Mouse (Mus musculus): Measurements from ENCODE around the gene Pafah1b2. TPM values are rescaled to one million over a fixed set of nuclear protein-coding genes. Genes with fewer than 3 reads are reported as not detected.

The Pafah1b2 gene
- polyA plus RNA-seq (2017; shearing (Covaris generic)) = 10 to 100 TPM; 58.6 to 75.2 (median 67.0) TPM

DNA sequence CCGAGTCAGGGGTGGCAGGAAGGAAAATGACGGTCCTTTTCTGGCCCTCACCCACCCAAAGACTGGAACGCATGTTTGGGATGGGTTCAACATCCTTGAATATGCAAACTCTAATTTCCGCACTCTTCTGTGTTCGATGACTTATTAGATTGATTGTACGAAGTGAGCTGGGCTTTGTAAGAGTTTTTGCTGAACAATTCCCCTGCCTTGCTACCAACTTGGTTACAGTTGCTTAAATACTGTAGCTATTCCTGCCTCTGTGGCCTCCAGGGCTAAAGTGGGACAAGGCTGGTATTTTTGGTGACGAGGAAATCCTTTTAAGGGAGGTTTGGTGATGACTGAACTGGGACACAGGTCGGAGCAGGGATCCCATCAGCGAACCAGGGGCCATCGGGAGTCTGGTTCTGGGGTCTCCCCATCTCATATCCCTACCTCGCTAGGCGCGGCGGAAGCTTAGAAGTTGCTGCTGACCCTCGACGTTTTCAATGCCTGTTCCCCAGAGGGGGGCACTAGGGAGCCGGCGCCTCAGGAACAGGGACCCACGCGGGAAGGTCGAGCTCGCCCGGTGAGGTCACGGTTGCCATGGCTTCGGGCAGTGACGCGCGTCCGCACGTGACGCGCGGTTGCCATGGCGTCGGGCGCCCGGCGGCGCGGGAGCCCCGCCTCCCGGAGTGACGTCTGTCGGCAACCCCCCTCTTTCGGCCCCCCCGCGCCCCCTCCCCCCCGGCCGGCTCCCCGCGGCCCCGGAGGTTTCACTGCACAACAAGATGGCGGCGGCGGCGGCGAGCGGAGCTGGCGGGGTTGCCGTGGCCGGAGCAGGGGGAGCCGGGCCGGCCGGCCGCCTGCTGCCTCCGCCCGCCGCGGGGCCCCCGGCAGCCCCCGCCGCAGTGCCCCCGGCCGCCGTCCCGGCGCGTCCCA is at the start of gene Pafah1b2, which contains the start of gene Sik3:
Gene Pafah1b2 (minus strand): TSS at position 600 of the 918 bp plus-strand sequence.
Gene Sik3 (plus strand): TSS at position 730 of the 918 bp plus-strand sequence.
- peak; percentile 79 for ATAC-seq

DNA sequence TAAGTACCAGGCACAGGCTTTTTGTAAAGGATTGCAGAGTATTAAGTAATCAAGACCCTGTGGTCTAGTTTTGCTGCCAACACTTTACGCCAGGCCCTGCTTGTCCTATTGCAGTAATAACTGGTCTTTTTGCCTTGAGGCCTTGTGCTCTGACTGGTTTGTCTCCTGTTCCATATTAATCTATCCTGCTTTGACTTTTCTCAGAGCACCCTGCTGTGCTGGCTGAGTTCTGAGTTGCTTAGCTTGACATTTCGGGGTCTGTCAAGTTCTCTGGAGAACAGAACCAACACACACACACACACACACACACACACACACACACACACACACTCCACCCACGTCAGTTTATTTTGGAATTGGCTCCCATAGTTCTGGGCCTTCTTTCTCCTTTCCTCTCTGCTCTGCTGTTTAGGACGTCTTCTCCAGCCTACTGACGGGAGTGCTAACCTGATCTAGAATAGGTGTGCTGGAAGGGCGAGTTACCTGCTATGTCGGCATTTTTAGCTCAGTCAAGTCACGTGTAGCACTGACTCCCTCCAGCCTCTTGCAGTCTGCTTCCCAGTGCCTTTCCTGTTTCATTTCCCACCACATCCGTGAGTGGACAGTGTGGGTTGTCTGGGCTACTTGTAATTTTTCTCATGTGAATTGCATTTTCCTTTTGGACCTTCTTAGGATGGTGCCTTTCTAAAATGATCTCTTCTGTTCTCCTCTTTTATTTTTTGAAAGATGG is 49.4 kb upstream of the Pafah1b2 start:
- no peak for ATAC-seq

DNA sequence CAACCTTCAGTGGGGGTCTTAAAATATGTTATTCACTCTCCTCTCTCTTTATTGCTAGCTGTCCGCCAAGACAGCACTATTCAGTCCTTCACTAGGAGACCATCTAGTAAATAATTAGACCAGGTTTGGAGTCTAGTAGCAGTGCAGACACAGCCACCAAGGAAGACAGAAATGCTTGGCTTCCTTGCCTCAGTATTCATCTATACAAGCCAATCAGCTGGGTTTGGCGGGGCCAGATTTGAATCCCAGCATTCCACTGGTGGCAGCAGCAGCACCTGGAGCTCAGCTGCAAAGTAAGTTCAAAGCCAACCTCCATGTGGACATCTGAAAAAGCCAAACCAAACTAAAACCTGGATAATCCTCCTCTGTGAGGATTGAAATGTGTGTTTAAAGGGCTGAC is 47.8 kb upstream of the Pafah1b2 start:
- no peak for ATAC-seq

DNA sequence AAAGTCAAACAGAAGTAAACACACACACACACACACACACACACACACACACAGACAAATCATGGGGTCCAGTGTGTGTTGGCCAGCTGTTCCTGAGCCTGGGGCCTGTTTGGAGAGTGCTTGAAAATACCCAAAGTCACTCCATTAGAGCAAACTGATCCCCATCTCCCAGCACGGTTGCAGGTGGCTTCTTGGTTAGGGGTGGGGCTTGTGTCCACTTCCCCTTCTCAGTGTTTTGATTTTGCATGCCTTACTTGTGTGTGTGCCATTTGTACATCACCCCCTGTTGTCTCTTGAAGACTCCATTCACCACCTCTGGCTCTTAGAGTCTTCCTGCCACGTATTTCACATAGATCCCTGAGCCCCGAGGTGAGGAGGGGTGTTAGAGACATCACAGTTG is 45.6 kb upstream of the Pafah1b2 start:
- no peak for ATAC-seq

DNA sequence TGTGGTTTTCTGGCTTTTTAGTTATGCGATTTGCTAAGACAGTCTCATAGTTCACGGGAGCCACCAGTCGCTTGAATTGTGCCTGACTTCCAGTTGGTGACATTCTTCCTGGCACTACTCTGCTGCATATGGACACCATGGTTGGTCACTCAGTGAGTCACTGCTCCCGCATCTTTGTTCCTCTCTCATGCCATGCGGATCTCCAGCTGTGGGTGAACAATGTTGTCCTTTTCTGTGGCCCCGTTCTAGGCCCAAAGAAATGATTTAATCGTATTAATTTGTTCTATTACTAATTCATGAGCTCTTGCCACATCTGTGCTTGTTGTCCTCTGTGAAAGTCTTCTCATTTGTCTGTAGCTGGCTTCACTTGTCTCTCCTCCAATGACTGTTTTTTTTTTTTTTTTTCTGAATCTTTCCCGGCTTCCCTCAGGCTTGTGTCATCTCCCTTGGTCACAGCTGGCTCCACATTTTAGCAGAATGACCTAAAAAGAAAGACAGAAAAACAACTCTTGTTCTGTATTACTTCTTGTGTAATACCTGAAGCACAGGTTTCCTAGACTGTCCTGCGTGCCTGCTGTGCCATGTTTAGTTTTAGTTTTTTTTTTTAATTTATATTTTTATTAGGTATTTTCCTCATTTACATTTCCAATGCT is 40.6 kb upstream of the Pafah1b2 start:
- ATAC-seq = no peak

DNA sequence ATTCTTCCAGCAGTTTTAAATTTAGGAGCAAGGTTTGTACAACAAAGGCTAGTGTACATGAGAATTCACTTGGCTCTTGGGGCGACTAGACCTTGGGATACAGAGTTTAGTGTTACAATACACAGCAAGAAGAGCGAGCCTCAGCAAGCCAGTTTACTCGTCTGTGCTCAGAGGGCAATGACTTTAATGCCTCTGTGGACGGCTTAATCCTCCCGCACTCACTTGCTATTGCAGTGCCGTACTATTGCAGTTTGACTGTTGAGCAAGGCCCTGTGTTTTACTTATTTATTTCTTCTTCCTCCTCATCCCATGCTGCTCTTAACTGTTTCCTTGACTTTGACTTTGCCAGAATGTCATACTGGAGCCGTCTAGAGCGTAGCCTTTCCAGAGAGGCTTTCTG is 37.7 kb upstream of the Pafah1b2 start:
- no peak for ATAC-seq

DNA sequence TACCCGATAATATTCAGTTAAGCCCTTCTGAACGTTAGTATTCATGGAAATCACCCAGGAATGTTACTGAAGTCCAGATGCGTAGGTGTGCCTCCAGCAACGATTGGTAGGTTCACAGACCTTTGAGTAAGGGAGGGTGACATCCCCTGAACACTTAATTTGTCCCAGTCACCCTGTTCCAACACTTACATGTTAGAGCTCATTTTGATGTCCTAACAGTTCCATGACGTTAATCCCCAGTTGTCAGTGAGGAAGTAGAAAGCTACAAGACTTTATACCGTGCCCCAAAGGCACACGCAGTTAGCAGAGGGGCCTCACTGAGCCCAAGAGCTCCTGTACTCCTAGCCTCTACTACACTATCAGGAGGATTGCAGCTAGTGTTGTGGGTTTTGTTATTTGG is 37.0 kb upstream of the Pafah1b2 start:
- ATAC-seq = no peak

DNA sequence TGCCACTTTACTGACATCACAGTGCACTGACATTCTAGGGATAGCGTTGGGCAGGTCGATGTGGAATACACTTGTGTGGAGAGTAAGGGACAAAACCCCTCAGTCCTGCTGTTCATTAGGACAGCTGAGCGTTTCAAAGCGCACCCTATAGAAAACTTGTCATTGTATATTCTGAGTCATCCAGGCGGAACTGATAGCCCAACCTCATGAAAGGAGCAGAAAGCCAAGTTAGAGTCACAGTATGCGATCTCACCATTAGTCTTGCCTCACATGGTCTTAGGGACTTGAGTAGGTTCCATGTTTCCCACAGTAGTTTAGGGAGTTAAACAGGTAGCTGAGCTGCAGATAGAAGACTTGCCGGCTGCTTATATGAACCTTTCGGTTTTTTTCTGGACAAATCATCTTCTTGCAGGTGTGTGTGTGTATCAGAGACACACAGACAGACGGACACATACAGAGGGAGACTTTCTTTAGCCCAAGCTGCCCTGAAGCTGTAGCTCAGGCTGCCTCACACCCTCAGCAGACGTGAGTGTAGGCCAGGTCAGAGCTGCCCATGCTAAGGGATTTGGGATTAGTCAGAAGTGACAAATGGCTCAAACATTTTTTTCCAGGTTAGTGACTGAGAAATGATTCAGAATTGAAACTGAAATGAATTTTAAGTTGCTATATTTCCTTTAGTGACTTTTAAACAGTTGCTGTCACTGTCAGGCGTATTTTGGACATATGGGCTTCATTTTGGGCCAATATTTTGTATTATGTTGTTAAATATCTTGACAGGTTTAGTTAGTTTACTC is 34.4 kb upstream of the Pafah1b2 start:
- peak; percentile 54 for ATAC-seq

DNA sequence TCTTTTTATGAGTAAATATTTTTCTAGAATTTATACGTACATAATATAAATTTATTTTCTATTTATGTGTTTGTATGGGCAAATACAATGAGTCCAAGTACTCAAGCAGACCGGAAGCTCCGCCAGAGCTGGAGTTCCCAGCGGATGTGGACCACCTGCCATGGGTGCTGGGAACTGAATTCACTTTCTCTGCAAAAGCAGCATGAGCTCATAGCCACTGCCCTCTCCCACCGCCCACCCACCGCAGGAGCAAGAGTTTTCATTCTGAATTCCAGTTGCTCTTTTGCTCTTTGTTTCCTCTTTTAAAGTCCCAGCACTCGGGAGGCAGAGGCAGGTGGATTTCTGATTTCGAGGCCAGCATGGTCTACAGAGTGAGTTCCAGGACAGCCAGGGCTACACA is 31.1 kb upstream of the Pafah1b2 start:
- ATAC-seq = no peak

DNA sequence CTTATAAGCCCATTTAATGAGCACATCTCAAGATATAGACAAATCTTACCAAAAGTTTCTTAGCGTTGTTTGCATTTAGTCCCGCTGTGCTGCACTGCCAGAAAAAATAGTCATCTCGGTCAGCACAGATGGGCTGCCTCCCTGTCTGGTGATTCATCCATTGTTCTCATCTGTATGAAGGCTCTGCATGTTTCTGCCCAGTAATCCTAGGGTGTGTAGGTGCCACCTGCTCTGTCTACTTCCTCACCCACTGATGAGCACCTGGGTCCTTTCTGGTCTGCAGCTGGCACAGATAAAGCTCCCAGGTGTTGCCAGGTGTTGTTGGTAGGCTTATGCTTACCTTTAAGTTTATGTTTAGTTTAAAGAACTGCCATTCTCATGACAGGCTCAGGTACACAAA is 29.9 kb upstream of the Pafah1b2 start:
- ATAC-seq = no peak

DNA sequence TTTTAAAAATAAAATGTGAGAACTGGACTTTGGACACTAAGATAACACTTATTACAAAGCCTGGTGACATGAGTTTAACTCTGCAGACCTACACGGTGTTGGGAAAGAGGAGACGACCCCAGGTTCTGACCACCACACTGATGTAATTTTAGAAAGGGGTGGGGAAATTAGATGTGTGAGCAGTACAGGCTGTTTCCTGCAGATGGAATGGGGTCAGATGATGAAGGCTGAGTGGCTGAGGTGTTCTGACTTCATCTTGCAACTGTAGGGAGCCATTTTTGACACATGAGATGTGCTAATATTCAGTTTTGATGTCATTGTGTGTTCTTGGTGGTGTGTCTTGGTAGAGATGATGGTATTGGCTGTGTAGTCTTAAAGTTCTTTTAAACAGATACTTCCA is 28.7 kb upstream of the Pafah1b2 start:
- no peak for ATAC-seq

DNA sequence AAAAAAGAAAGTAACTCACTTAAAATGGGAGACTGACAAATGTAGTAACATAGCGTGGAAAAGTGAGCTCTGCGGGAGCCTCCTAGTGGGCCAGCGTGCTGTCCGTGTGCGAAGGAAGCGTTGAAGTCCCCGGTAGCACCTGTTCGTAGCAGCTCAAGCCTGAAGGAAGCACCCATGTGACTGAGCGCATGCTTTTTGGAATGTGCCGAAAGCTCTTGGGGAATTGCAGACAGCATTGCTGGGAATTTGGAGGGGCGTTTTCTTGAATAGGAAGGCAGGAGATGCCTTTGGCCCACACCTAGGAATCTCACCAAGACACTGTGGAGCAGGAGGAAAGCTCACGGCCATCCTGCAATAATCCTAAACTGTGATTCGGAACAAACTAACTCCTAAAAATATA is 26.3 kb upstream of the Pafah1b2 start:
- no peak for ATAC-seq

DNA sequence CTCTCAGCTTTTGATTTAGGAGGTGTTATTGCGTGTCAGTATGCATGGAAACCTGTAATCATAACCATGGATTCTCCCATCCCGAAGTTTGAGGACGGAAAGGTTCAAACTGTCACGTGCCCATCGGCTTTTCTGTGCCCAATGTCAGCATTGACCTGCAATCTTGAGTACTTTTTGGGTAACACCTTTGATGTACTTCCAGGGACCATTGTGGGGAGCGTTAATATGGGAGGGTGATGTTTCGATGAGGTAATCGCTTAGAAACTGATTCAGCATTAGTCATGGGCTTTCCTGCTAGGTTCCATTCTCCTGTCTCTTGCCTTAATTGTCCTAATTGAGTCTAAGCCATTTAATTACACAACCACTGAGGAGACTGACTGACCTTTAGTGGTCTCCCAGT is 24.4 kb upstream of the Pafah1b2 start:
- ATAC-seq = no peak

DNA sequence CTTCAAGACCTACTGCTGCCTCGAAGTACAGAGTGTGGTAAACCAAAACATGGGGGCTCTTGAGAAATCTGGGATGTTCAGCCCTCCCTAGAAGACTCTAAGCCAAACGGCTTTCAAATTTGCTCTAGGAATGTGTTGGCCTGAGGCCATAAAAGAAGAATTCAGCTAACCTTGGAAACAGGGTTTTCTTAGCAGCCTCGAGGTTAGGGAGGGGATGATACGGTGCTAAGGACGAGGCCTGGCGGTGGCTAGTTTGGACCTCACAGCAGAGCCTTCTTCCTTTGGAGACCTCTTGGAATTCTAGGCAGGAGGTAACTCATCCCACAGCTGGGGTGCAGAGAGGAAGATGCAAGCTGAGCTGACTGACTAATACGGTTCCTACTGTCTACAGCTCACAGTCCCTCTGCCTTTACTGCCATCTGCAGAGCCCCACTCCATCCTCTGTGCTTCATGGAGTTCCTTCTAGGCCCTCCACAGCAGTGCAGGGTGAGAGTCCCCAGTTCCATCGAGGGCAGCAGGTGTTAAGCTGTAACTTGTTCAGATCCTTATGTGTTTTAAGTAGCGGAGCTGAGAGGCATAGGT is 22.9 kb upstream of the Pafah1b2 start:
- ATAC-seq = no peak

DNA sequence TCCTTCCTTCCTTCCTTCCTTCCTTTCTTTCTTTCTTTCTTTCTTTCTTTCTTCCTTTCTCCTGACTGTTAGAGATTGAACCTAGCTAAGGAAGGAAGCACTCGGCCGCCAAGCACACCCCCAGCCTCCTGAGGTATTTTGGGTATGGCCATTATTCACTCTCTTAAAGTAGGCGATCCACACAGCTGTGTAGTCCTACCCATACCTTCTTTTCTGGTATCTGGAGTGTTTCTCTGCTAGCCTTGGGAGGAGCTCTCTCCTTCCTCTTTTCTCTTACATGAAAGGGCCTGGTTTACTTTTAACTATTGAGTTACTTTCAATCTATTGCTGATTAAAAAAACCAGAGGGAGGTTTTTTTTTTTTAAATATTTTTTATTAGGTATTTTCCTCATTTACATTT is 21.4 kb upstream of the Pafah1b2 start:
- ATAC-seq = no peak

DNA sequence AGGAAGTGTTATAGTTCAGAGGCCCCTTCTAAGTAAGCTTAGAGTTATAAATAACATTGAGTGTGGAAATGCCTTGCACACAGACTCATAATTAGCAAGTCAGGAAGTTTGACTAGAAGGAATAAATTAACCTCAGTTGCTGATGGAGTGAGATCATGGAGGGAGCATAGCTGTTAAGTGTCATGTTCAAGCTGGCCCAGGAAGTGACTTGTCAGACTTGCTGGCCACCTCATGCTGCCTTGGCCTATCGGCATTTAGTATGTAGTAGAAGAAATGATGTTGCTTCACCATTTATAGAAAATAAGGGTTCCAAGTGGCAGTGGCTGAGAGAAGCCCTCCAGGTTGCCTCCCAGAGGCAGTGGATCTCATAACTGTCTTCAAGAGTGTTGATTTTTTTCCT is 20.6 kb upstream of the Pafah1b2 start:
- ATAC-seq = no peak

DNA sequence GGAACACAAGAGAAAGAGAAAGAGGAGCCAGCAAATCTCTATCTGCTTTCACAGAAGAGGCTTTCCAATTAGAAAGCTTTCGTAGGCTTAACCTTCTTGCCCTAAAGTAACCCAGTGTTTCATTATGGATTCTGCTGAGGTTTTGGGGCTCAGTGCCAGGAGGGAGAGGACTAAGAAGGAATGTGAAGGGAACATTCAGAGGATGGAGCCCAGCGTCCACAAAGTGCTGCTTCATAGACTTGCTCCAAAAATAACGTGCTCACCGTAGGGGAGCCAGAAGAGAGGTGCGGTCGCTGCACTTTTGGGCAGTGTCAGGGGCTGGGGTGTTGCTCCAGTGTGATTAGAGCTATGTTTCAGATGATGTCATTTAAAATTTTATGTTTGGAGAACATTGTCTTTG is 19.7 kb upstream of the Pafah1b2 start:
- no peak for ATAC-seq

DNA sequence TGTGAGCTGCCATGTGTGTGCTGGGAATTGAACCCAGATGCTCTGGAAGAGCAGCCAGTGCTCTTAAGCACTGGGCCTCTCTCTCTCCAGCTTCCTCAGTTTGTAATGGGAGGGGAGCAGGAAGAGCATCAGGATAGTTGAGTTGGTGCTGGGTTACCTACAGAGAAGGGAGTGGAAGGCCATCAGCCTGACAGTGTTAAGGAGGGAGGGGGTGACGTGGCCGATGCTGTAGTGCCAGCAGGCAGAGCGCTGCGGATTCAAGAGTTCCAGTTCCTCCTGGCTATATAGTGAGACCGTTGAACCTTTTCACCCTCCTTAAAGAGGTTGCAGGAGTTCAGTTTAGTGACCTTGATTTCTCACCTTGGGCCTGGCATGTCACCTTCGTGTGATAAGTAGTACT is 18.5 kb upstream of the Pafah1b2 start:
- ATAC-seq = no peak

DNA sequence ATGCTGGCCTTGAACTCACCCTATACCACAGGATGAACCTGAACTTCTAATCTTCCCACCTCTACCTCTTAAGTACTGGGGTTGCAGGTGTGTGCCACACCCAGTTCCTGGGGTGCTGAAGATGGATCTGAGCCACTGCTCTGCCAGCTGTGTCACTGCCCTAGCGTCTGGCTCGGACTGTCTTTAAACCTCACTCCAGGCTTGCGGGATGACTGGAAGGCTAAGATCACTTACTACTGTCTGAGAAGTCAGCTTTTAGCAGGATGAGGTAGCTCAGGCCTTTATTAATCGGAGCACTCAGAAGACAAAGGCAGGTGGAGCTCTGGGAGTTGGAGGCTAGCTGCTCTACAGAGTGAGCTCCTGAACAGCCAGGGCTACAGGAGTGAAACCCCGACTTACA is 17.7 kb upstream of the Pafah1b2 start:
- no peak for ATAC-seq

DNA sequence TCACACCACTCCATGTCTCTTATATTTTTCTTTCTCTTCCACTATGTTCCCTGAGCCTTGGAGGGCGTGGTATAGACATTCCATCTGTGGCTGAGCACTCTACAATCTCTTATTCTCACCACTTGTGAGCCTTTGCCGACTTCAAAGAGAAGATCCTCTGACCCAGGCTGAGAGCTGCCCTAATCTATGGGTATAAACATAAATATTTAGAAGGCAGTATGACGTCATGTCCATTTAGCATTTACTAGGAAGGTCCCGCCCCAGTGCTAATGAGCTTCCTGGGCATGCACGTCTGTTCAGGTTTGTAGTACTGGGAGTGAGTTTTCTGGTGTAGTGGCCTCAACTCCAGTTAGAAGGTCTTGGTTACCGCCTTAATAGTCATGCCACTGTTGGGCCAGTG is 17.0 kb upstream of the Pafah1b2 start:
- ATAC-seq = no peak

DNA sequence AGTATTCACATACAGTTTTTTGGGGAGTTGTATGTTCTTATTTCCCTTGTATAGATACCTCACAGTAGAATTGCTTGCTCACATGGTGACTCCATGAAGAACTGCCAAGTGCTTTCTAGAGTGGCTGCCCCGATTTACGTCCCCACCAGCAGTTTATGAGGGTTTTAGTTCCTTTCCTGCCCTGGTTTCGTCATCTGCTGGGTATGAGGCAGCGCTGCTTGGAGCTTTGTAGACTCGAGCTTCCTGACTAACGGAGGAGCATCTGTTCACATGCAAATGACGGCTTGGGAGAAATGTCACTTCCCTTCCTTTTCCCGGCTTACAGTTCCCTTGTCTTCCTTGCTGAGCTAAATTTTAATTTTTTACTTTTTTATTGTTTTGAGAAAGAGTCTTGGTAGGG is 15.5 kb upstream of the Pafah1b2 start:
- ATAC-seq = no peak
